Mouse (Mus musculus): ENCODE measurements at regions not wholly inside any gene's neighbourhood (a gene's known extent, or its start where the extent isn't known, plus 50 kb on each side); places are given as distances from the start of the nearest gene placed in this dataset.

GRCm38 (mm10) chr1:82150219-82151128, 82.4 kb upstream of the Gm9747 start:
- DNase-seq (ENCODE audit: extremely low read depth, insufficient read length, low spot score) = peak; percentile 47

- peak; percentile 79 for DNase-seq (ENCODE audit: extremely low read depth, insufficient read length, low spot score)
Measured at GRCm38 (mm10) chr1:82155961-82156360, 77.0 kb upstream of the Gm9747 start.

DNA sequence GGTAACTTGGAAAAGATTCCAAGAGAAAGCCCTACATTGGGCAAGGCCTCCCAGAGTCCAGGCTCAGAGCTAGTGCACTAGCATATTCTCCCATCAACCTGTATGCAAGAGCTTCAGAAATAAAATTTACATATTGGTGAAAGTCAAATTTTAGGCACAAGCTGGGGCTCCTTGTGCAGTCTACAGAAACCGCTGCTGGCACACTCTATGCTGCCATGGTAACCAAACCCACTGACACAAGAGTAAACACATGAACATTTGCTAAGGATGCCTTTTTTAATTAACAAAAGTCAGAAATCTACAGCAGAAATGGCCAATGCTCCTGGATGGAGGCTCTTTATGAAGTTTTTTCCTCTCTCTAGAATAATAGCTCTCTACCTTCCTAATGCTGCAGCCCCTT, 75.9 kb upstream of the Gm9747 start:
- DNase-seq (ENCODE audit: extremely low read depth, insufficient read length, low spot score) = no peak

GRCm38 (mm10) chr1:82158466-82158865, 74.4 kb upstream of the Gm9747 start:
- DNase-seq (ENCODE audit: extremely low read depth, insufficient read length, low spot score) = no peak

- no peak for DNase-seq (ENCODE audit: extremely low read depth, insufficient read length, low spot score)
Measured at GRCm38 (mm10) chr1:82159201-82159600, 73.7 kb upstream of the Gm9747 start.

DNA sequence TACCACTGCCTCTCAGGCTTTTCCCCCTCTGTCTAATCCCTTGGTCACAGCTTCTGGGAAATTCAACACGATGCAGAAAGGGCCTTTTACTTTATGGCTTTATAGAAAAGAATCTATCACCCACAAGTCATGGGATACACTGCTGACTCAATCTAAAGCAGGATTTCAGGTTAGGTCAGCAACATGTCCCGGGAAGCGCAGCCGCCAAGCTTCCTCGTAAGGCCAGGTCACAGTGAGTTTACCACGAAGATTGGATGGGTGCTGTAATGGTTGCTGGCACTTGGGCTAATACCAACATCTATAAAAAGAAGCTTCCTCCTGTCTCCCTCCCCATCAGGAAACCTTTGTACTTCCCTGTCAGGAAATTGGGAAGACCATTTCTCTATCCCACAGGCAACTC, 70.0 kb upstream of the Gm9747 start:
- DNase-seq (ENCODE audit: extremely low read depth, insufficient read length, low spot score) = no peak

- DNase-seq (ENCODE audit: extremely low read depth, insufficient read length, low spot score) = no peak
Measured at GRCm38 (mm10) chr1:82168158-82168557, 64.8 kb upstream of the Gm9747 start.

DNA sequence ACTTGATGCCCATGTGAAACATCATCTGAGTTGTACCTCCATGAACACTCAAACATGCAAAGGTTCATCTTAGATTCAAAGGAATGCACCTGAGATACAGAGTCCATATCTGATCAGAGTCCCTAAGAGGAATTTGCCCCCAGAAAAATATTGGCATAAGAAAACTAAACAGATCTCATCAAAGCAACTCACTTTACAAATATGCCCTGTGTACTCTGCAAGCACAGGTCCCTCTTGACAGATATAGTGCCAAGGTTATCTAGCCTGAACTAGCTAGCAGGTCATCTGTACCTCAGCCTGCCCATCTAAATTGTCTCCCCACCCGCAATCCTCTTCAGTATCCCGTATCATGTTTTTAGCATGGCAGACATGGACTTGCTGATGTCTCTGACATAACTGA, 64.0 kb upstream of the Gm9747 start:
- DNase-seq (ENCODE audit: extremely low read depth, insufficient read length, low spot score) = no peak

DNA sequence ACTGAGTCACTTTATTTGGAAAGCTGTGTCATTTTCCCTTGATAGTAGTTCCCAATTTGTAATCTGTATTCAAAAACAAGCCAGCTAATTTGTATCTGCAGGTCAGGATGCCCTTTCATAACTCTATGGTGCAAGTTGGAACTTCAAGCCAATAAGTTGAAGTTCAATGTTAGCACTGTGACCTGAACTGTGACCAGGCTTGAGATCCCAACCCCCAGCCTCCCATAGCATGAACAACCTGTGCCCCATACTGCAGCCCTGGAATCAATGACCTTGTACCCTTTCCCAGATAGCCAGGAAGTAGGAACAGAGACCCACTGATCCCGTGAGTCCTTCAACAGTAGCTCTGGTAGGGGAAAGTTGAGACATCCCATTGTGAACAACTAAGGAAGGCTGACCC, 52.5 kb upstream of the Gm9747 start:
- DNase-seq (ENCODE audit: extremely low read depth, insufficient read length, low spot score) = no peak
